Mouse (Mus musculus) adipocyte (in vitro differentiated cells): ENCODE results near the gene Trim27.

Experiments
- DNase-seq: peaks from one replicate; pipeline ENCODE4 v3.0.0-alpha.2; 2016; ENCODE audit warnings: low spot score

Trim27 gene

DNA sequence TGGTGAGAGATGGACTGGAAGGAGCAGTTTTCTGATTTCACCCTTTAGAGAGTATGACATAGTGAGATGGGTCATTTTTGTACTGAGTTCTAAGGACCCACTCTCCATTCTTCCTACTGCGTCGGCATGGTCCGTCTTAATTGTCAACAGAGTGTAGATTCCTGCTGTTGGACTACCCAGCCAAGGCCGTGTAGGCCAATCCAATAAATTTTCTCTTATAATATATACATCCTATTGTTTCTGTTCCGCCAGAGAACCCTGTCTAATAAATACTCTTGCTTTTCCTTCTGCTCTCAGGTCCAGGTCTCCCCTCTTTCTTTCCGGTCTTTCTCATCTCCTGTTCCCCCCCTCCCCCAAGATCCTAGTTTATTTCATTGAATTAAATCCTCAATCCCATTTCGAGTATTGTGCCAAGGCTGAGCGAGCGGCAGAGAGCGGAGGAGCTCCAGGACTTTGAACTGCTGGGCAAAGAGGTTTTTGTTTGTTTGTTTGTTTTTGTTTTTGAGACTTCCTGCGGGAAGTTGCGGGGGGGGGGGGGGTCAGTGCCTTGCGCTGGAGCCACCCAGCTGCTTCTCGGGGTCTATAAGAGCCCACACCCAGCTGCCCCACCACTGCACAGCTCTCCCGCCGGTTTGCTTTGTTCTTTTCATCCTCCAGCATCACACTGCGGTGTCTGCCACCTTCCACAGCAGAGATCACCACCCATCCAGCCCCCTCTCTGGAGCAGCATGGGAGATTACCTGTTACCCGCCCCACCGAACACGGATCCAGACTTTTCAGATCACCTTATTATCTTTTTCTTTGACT lies 42.6 kb downstream of the Trim27 start:
- DNase-seq, result no peak

- DNase-seq, result peak; percentile 35
These were observed 43.3 kb downstream of the Trim27 start for GRCm38 (mm10) chr13:21222463-21223022.

DNA sequence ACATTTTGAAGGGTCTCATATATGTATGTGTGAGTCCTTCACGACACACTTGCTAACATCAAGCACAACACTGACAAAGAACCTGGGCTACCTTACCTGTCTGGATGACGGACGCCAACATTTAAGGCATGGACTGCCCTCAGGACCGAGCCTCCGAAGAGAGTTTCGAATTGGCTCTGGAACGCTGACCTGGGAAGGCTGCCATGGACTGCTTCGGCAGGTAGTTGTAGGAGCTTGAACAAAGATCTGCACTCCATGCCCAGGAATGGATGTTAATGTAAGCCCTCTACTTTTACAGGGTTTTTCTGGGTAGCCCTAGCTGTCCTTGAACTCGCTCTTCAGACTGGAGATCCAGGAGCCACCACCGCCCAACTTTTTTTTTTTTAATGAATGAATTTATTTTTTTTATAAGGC lies 44.0 kb downstream of the Trim27 start:
- no peak for DNase-seq

GRCm38 (mm10) chr13:21224376-21224775 lies 45.1 kb downstream of the Trim27 start:
- no peak for DNase-seq

GRCm38 (mm10) chr13:21225206-21225605 lies 46.0 kb downstream of the Trim27 start:
- no peak for DNase-seq

DNA sequence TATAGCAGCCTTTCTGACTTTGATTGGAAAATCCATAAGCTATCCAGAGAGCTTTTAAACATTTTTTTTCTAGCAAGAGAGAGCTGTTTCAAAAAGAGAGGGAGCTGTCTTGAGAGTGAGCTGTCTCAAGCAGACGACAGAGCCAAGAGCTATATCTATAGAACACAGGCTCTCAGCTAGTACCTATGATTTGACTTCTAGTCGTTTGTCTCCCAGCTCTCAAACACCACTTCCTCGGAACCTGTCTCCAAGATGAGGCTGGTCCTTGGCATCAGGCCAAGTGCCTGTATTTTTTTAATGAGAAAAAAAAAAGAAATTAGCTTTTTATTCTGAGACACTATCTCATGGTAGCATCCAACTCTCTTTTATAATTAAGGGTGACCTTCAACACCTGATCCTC lies 46.8 kb downstream of the Trim27 start:
- no peak for DNase-seq

DNA sequence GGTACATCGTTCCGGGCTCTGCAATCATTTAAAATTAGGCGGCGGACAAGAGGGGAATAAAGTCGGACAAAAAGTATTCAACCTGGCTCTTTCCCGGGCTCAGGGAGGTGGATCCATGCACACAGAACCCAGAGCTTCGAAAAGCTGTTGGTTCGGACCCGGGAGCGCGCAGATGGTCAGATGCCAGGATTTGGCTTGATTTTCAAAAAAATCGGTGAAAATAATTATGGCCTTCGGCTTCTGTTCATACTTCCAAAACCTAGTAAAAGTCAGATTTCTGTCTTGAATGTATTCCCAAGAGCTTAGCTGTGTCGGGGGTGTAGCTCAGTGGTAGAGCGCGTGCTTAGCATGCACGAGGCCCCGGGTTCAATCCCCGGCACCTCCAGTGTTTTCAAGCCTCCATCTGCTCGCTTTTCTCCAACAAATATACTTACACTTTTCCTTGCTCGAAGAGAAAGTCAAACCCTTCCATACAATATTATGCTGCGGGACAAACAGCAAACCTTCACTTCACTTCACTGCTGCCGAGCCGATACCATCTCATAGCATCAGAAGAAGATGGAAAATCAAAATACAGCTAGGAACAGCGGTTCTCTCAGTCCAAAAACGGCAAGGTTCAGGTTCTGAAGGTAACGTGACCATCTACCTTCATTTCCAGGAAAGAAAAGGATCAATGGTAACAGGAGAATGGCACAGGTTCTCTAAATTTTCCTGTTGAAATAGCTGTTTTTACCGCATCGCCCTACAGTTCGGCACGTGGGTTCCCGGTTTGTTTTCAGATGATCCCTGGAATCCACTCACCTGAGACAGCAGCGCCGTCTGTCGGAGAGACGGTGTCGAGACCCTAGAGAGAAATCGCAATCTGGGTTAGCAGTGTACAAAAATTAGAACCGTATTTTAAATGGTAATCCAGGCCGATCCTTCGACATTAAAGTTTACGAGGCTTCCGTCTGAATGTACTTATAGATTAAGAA lies 54.8 kb downstream of the Trim27 start:
- peak; percentile 75 for DNase-seq

- peak; percentile 25 for DNase-seq
These were observed 57.5 kb downstream of the Trim27 start for GRCm38 (mm10) chr13:21236714-21237113.

DNA sequence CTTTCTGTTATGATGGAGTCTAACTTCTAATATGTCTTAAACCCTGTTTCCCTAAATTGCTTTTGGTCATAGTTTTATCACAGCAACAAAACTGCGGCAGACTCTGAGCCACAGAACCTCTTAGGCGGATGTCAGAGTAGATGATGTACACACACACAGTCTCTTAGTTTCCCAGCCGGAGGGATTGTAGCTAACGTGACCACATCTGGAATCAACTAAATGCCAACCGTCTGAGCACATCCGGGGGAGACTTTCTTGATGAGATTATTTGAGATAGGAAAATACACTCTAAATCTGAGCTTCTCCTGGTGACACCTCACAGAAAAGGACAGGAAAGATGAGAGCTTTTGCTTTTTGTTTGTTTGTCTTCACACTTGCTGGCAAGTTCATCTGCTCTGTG lies 57.9 kb downstream of the Trim27 start:
- DNase-seq, result no peak

- DNase-seq, result no peak
These were observed 61.5 kb downstream of the Trim27 start for GRCm38 (mm10) chr13:21240788-21241187.

GRCm38 (mm10) chr13:21242408-21243125 lies 63.3 kb downstream of the Trim27 start:
- DNase-seq, result no peak

DNA sequence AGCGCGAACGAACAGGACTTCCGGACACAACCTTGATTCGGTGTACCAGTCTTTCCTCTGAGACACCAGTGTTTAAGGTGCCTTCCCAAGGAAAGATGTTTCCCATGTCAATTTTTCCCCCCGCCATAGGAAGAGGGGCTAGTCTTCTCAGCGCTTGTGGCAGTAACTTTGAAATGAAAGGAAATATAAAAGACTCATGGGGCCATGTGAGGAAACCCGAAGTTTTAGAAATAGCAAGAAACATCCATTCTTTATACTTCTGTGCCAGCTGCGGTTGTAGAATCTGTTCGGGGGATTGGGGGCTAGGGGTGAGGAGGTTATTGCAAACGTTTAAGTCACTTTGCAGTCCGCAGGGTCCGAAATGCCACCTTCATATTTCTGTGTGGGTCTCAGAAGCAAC lies 64.0 kb downstream of the Trim27 start:
- DNase-seq, result no peak

GRCm38 (mm10) chr13:21244089-21244488 lies 64.8 kb downstream of the Trim27 start:
- DNase-seq, result no peak
